Mouse (Mus musculus) MEL (cell line): ENCODE data around the gene Rimklb.

Experiments used
- CTCF ChIP-seq, 3 experiments: IDR thresholded peaks in 2 of 3; conservative IDR thresholded peaks in 1 of 3; 2 replicates each; pipeline ENCODE4 v1.5.1; 2011 to 2012; ENCODE audit warnings: low read length in 3 of 3, low read depth in 2 of 3, mild to moderate bottlenecking in 2 of 3, improper control_type of control experiment in 1 of 3, inconsistent platforms in 1 of 3, mixed read lengths in 1 of 3, moderate library complexity in 1 of 3; ENCODE audit not compliant: control insufficient read depth in 1 of 3, insufficient read depth in 1 of 3, poor library complexity in 1 of 3, severe bottlenecking in 1 of 3
- MAX ChIP-seq: IDR thresholded peaks from 2 replicates; pipeline ENCODE4 v1.6.1; 2011; ENCODE audit warnings: low read length, improper control_type of control experiment
- POLR2A ChIP-seq, 2 experiments: IDR thresholded peaks; 2 replicates each; pipeline ENCODE4 v1.6.1; 2011 to 2012; ENCODE audit warnings: low read length in 2 of 2, mild to moderate bottlenecking in 2 of 2, control low read depth in 1 of 2, improper control_type of control experiment in 1 of 2, low read depth in 1 of 2, moderate library complexity in 1 of 2; ENCODE audit not compliant: control insufficient read depth in 1 of 2, insufficient read depth in 1 of 2, poor library complexity in 1 of 2

DNA sequence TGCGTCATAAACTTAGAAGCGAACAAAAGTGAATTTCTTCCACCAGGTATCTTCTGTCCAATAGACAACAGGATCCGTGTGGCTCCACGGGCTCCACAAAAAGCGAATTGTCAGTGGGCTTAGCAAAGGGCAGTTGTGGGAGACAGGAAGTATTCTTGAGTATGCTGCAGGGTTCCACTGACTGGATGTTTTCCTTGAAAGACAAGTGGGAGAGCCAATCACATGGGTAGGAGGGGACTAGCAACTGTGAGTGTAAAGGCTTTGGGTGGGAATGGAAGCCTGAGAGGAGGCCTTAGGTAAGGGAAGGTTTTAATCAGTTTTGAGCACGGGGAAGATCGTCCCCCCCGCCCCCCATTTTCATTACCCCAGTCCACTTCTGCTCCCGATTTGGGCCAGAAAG lies 24.0 kb upstream of the Rimklb start:
- TF ChIP-seq MAX (no peak), CTCF (IDR thresholded peaks at IDR 0.05 in 2 of 3, conservative IDR thresholded peaks at IDR 0.05 in 1 of 3; ENCODE audit: control insufficient read depth in 1 of 3, insufficient read depth in 1 of 3, low read depth in 2 of 3, low read length in 3 of 3, poor library complexity in 1 of 3, severe bottlenecking in 1 of 3) (no peak), POLR2A (IDR thresholded peaks at IDR 0.05; ENCODE audit: control insufficient read depth in 1 of 2, insufficient read depth in 1 of 2, low read depth in 1 of 2, low read length in 2 of 2, poor library complexity in 1 of 2) (no peak)
